Mouse (Mus musculus) adrenal gland, adult 2 months (tissue): ENCODE results near the gene Olfr917. TPM values are rescaled to one million over a fixed set of nuclear protein-coding genes. Genes with fewer than 3 reads are reported as not detected.

Experiments
- DNase-seq: peaks from one replicate; pipeline ENCODE4 v3.0.0; 2021
- long read RNA-seq: library from polyadenylated mRNA; stranded (forward); transcript quantifications from one replicate; pipeline ENCODE4 v2.0.0, GENCODE M21; 2021
- polyA plus RNA-seq: library from polyadenylated mRNA; depleted of rRNA; stranded (reverse); fragments of >200 nt; gene quantifications from 2 replicates; pipeline ENCODE4 v1.2.3, GENCODE M21; 2012; rRNA removed
- total RNA-seq, 2 experiments: library from RNA; stranded (reverse); gene quantifications; 2 replicates each; pipeline ENCODE4 v1.2.3; 2021

Gene Olfr917
- total RNA-seq (not detected), polyA plus RNA-seq (not detected in 2 replicates)
- long read RNA-seq = 0 reads

DNA sequence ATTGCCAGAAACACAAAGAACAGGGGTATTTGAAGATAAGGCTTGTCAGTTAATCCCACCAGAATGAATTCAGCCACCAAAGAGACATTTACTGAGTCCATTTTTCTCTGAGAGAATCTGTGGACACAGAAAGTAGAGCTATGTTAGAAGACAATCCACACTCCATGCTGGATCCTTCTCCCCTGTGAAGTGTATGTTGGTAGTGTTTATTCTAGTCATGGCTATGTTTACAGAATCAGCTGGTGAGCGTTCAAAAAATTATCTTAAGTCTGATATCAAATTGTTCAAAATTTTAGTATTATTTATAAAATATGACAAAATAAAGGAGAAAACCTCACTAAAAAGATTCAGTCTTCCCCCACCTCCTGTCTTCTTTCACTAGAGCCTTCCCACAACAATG is at the start of gene Olfr917:
Olfr917 (minus strand) TSS at position 101 of the 400 bp plus-strand sequence.
- DNase-seq = no peak

DNA sequence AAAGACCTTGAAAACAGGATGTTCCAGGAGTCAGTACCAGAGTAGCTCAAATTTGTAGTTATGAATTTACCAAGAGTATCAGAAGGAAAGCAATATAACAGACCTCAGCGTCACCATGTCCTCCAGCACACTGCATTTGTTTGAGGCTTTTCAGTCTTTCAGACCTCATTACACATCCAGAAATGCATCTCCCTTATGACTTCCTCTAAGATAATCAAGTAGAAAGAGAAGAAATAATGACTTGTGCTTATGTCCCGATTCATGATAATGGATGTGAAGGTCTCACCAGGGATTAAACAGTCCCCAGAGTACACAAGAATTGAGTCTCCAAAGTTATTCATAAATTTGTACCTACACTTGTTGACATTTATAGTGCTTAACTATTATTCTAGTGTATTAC is 8.9 kb upstream of the Olfr917 start, which contains the start of gene Olfr918:
Olfr918 (minus strand) TSS at position 101 of the 400 bp plus-strand sequence.
- DNase-seq = no peak

DNA sequence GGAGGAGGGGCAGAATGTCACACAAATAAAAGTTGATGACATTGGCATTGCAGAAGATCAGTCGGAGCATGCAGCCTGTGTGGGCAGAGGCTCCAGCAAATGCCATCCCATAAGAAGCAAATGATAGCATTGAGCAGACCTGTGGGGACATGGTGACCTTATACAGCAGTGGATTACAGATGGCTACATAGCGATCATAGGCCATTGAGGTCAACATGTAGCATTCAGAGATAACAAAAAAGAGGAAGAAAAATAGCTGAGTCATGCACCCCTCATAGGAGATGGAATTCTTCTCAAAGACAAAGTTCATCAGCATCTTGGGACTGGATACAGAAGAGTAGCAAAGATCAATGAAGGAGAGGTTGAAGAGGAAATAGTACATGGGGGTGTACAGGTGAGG is 7.2 kb upstream of the Olfr917 start:
- no peak for DNase-seq

DNA sequence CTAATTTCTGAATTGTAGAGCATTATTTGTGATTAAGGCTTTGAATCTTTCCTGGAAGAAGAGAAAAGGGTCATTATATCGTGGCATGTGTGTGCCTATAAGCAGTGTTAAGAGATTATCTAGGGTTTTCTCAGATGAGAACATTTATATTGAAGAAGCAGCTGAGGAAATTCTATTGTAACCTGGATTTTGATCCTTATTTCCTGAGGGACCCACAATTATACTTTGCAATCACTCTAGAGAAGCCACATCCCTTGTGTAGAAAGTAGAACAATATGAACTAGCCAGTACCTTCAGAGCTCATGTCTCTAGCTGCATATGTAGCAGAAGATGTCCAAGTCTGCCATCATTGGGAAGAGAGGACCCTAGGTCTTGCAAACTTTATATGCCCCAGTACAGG is 5.9 kb downstream of the Olfr917 start, which contains the start of gene Olfr916:
Olfr916 (minus strand) TSS at position 101 of the 400 bp plus-strand sequence.
- DNase-seq = no peak

DNA sequence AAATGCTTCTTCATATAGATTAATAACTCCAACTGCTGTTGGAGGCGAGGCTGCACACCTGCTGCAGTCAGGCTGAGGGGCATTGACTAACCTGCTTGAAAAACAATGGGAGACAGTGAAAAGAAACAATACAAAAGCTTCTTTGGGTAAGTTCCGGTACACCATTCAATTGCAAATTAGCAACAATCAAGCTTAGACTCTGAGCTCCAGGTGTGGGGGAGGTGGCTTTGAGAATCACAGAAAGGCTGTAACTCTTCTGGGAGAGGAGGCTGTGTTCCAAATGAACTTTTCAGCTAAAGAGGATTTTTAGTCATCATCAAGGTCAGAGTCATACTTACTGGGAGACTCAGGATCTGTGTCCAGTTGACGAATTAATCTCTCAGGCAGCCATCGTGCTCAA is 33.2 kb downstream of the Olfr917 start:
- no peak for DNase-seq

Other genes starting within 250 kb of the Olfr917 start
- gene Olfr901, start 236.4 kb downstream of the Olfr917 start, total RNA-seq = not detected
- gene Olfr901, start 236.4 kb downstream of the Olfr917 start, polyA plus RNA-seq = not detected in 2 replicates
- not detected for gene Olfr902, start 218.2 kb downstream of the Olfr917 start, total RNA-seq
- gene Olfr902, start 218.2 kb downstream of the Olfr917 start, polyA plus RNA-seq = not detected in 2 replicates
- not detected for gene Olfr904, start 202.7 kb downstream of the Olfr917 start, total RNA-seq
- not detected in 2 replicates for gene Olfr904, start 202.7 kb downstream of the Olfr917 start, polyA plus RNA-seq
- gene Olfr905, start 194.7 kb downstream of the Olfr917 start, total RNA-seq = not detected
- gene Olfr905, start 194.7 kb downstream of the Olfr917 start, polyA plus RNA-seq = not detected in 2 replicates
- gene Olfr906, start 178.8 kb downstream of the Olfr917 start, total RNA-seq = not detected
- gene Olfr906, start 178.8 kb downstream of the Olfr917 start, polyA plus RNA-seq = not detected in 2 replicates
- not detected for gene Olfr907, start 170.0 kb downstream of the Olfr917 start, total RNA-seq
- not detected in 2 replicates for gene Olfr907, start 170.0 kb downstream of the Olfr917 start, polyA plus RNA-seq
- gene Olfr911-ps1, start 144.3 kb downstream of the Olfr917 start, total RNA-seq = not detected
- gene Olfr911-ps1, start 144.3 kb downstream of the Olfr917 start, polyA plus RNA-seq = not detected in 2 replicates
- not detected for gene Olfr910, start 128.0 kb downstream of the Olfr917 start, total RNA-seq
- not detected in 2 replicates for gene Olfr910, start 128.0 kb downstream of the Olfr917 start, polyA plus RNA-seq
- gene Olfr912, start 85.7 kb downstream of the Olfr917 start, total RNA-seq = not detected
- not detected in 2 replicates for gene Olfr912, start 85.7 kb downstream of the Olfr917 start, polyA plus RNA-seq
- gene Olfr913, start 73.1 kb downstream of the Olfr917 start, total RNA-seq = not detected
- gene Olfr913, start 73.1 kb downstream of the Olfr917 start, polyA plus RNA-seq = not detected in 2 replicates
- gene Olfr914, start 60.7 kb downstream of the Olfr917 start, total RNA-seq = not detected
- not detected in 2 replicates for gene Olfr914, start 60.7 kb downstream of the Olfr917 start, polyA plus RNA-seq
- not detected for gene Olfr916, start 6.0 kb downstream of the Olfr917 start, total RNA-seq
- not detected in 2 replicates for gene Olfr916, start 6.0 kb downstream of the Olfr917 start, polyA plus RNA-seq
- not detected for gene Olfr918, start 8.8 kb upstream of the Olfr917 start, total RNA-seq
- gene Olfr918, start 8.8 kb upstream of the Olfr917 start, polyA plus RNA-seq = not detected in 2 replicates
- not detected for gene Olfr919, start 37.8 kb upstream of the Olfr917 start, total RNA-seq
- gene Olfr919, start 37.8 kb upstream of the Olfr917 start, polyA plus RNA-seq = not detected in 2 replicates
- 10 to 100 TPM; 38.3 to 56.7 TPM for gene Vwa5a, start 52.4 kb upstream of the Olfr917 start, total RNA-seq
- 7.1 and 8.0 TPM in 2 replicates for gene Vwa5a, start 52.4 kb upstream of the Olfr917 start, polyA plus RNA-seq
- under 1 TPM; 0.26 to 0.28 TPM for gene Olfr920, start 86.5 kb upstream of the Olfr917 start, total RNA-seq
- gene Olfr920, start 86.5 kb upstream of the Olfr917 start, polyA plus RNA-seq = 0.06 and 0.07 TPM in 2 replicates
- not detected for gene Olfr921, start 107.2 kb upstream of the Olfr917 start, total RNA-seq
- gene Olfr921, start 107.2 kb upstream of the Olfr917 start, polyA plus RNA-seq = not detected in 2 replicates
- not detected for gene Olfr922, start 148.8 kb upstream of the Olfr917 start, total RNA-seq
- gene Olfr922, start 148.8 kb upstream of the Olfr917 start, polyA plus RNA-seq = not detected in 2 replicates
- not detected for gene Olfr923, start 160.7 kb upstream of the Olfr917 start, total RNA-seq
- not detected in 2 replicates for gene Olfr923, start 160.7 kb upstream of the Olfr917 start, polyA plus RNA-seq
- not detected for gene Olfr924, start 178.6 kb upstream of the Olfr917 start, total RNA-seq
- gene Olfr924, start 178.6 kb upstream of the Olfr917 start, polyA plus RNA-seq = not detected in 2 replicates
- gene Olfr26, start 189.2 kb upstream of the Olfr917 start, total RNA-seq = not detected
- gene Olfr26, start 189.2 kb upstream of the Olfr917 start, polyA plus RNA-seq = not detected in 2 replicates
- not detected for gene Olfr926, start 211.3 kb upstream of the Olfr917 start, total RNA-seq
- not detected in 2 replicates for gene Olfr926, start 211.3 kb upstream of the Olfr917 start, polyA plus RNA-seq